Mouse (Mus musculus) E14TG2a.4 (cell line): ENCODE results near the gene Gm20538.

Source experiments
- CTCF ChIP-seq: conservative IDR thresholded peaks from 2 replicates; pipeline ENCODE4 v1.5.1; 2014; ENCODE audit warnings: low read length
- NANOG ChIP-seq: IDR thresholded peaks from 2 replicates; pipeline ENCODE4 v1.6.1; 2014; ENCODE audit warnings: borderline replicate concordance, low read length, mixed read lengths
- POU5F1 ChIP-seq: IDR thresholded peaks from 2 replicates; pipeline ENCODE4 v1.6.1; 2014; ENCODE audit warnings: low read length, borderline replicate concordance

- TF ChIP-seq CTCF (peak; percentile 91), POU5F1 (no peak), NANOG (no peak)
Observed at GRCm38 (mm10) chr19:44562652-44563206, 10.1 kb upstream of the Gm20538 start, which contains the start of gene Hif1an.
